Mouse (Mus musculus) cortical plate, adult 2 months (tissue): ENCODE results near the gene Patj. TPM values are rescaled to one million over a fixed set of nuclear protein-coding genes. Genes with fewer than 3 reads are reported as not detected.

Source experiments
- H3K27ac ChIP-seq: fragments of 200-500 bp; 2 replicates; pipeline ENCODE4 v1.5.1; 2012; ENCODE audit warnings: low read length, control low read depth, inconsistent platforms; ENCODE audit not compliant: insufficient read depth
- H3K4me1 ChIP-seq: fragments of 200-500 bp; 2 replicates; pipeline ENCODE4 v1.6.1; 2011; ENCODE audit warnings: low read length; ENCODE audit not compliant: control insufficient read depth, insufficient read depth
- H3K4me3 ChIP-seq: fragments of 200-500 bp; 2 replicates; pipeline ENCODE4 v1.5.1; 2011; ENCODE audit warnings: mild to moderate bottlenecking, low read length, control low read depth; ENCODE audit not compliant: insufficient read depth
- CTCF ChIP-seq: fragments of 200-500 bp; IDR thresholded peaks from 2 replicates; pipeline ENCODE4 v1.5.1; 2011; ENCODE audit warnings: mild to moderate bottlenecking, control low read depth, low read length; ENCODE audit not compliant: insufficient read depth; ENCODE audit errors: extremely low read depth
- POLR2A ChIP-seq: fragments of 200-500 bp; IDR thresholded peaks from 2 replicates; pipeline ENCODE4 v1.6.1; 2011; ENCODE audit warnings: mild to moderate bottlenecking, low read length, control low read depth; ENCODE audit not compliant: insufficient read depth; ENCODE audit errors: extremely low read depth
- polyA plus RNA-seq: library from polyadenylated mRNA; depleted of rRNA; stranded (reverse); fragments of >200 nt; gene quantifications from 2 replicates; pipeline ENCODE4 v1.2.3, GENCODE M21; 2012

The Patj gene
- polyA plus RNA-seq, 1 experiment = 6.0 TPM

- H3K4me3 ChIP-seq = no peak overlapping the region
- TF ChIP-seq CTCF (no peak), POLR2A (no peak)
- H3K4me1 ChIP-seq = peaks cover 1% of the 10 kb centered on the region; the same call in 1 of the 2 replicates
- H3K27ac ChIP-seq = no peak overlapping the region
Measured at GRCm38 (mm10) chr4:98584023-98584422, 188.4 kb downstream of the Patj start.

GRCm38 (mm10) chr4:98586303-98586702, 190.7 kb downstream of the Patj start:
- Histone ChIP-seq H3K4me3 (no peak overlapping the region), H3K4me1 (peaks cover 1% of the 10 kb centered on the region; the same call in 1 of the 2 replicates), H3K27ac (no peak overlapping the region)
- TF ChIP-seq POLR2A (no peak), CTCF (no peak)

- H3K4me1 ChIP-seq = peaks cover 1% of the 10 kb centered on the region; the same call in 1 of the 2 replicates
- no peak for TF ChIP-seq POLR2A
- no peak for TF ChIP-seq CTCF
- no peak overlapping the region for H3K4me3 ChIP-seq
- H3K27ac ChIP-seq = no peak overlapping the region
Measured at GRCm38 (mm10) chr4:98587686-98588085, 192.1 kb downstream of the Patj start.

GRCm38 (mm10) chr4:98593961-98594360, 198.4 kb downstream of the Patj start:
- TF ChIP-seq CTCF = no peak
- TF ChIP-seq POLR2A = no peak
- Histone ChIP-seq H3K4me3 (no peak overlapping the region), H3K4me1 (peaks cover 1% of the 10 kb centered on the region; the same call in 1 of the 2 replicates), H3K27ac (no peak overlapping the region)

- H3K27ac ChIP-seq = no peak overlapping the region
- TF ChIP-seq POLR2A = no peak
- no peak for TF ChIP-seq CTCF
- peaks cover 1% of the 10 kb centered on the region; the same call in 1 of the 2 replicates for H3K4me1 ChIP-seq
- H3K4me3 ChIP-seq = no peak overlapping the region
Measured at GRCm38 (mm10) chr4:98598546-98598971, 203.0 kb downstream of the Patj start.

GRCm38 (mm10) chr4:98599358-98599757, 203.8 kb downstream of the Patj start:
- Histone ChIP-seq H3K4me1 (peaks cover 1% of the 10 kb centered on the region; the same call in 1 of the 2 replicates), H3K4me3 (no peak overlapping the region), H3K27ac (no peak overlapping the region)
- TF ChIP-seq CTCF (no peak), POLR2A (no peak)

GRCm38 (mm10) chr4:98603131-98603530, 207.5 kb downstream of the Patj start:
- H3K4me1 ChIP-seq = peaks cover 1% of the 10 kb centered on the region; the same call in 1 of the 2 replicates
- no peak overlapping the region for H3K27ac ChIP-seq
- no peak for TF ChIP-seq POLR2A
- no peak for TF ChIP-seq CTCF
- no peak overlapping the region for H3K4me3 ChIP-seq

GRCm38 (mm10) chr4:98610501-98610900, 214.9 kb downstream of the Patj start:
- H3K4me3 ChIP-seq = no peak overlapping the region
- H3K4me1 ChIP-seq = no peaks in the 10 kb centered on the region
- H3K27ac ChIP-seq = no peak overlapping the region
- TF ChIP-seq POLR2A = no peak
- TF ChIP-seq CTCF = no peak

- Histone ChIP-seq H3K4me3 (no peak overlapping the region), H3K27ac (no peak overlapping the region), H3K4me1 (no peaks in the 10 kb centered on the region)
- no peak for TF ChIP-seq CTCF
- no peak for TF ChIP-seq POLR2A
Measured at GRCm38 (mm10) chr4:98614395-98614794, 218.8 kb downstream of the Patj start.

GRCm38 (mm10) chr4:98619199-98619598, 223.6 kb downstream of the Patj start:
- no peak for TF ChIP-seq POLR2A
- no peak for TF ChIP-seq CTCF

More at GRCm38 (mm10) chr4:98619199-98619598, 223.6 kb downstream of the Patj start:
- Histone ChIP-seq H3K27ac (no peak overlapping the region), H3K4me1 (no peaks in the 10 kb centered on the region), H3K4me3 (no peak overlapping the region)
